Mouse (Mus musculus) thymus, adult 2 months (tissue): ENCODE results near the gene Sorl1. TPM values are rescaled to one million over a fixed set of nuclear protein-coding genes. Genes with fewer than 3 reads are reported as not detected.

Experiments used
- DNase-seq: peaks from one replicate; pipeline ENCODE4 v3.0.0; 2021
- H3K27ac ChIP-seq: fragments of 200-500 bp; 2 replicates; pipeline ENCODE4 v1.5.1; 2012; ENCODE audit warnings: low read length, control low read depth; ENCODE audit not compliant: control insufficient read depth, insufficient read depth
- H3K27me3 ChIP-seq: fragments of 200-500 bp; 2 replicates; pipeline ENCODE4 v1.6.1; 2012; ENCODE audit warnings: mild to moderate bottlenecking, low read length, moderate library complexity, mixed read lengths; ENCODE audit not compliant: control insufficient read depth, insufficient read depth
- H3K36me3 ChIP-seq: fragments of 200-500 bp; 2 replicates; pipeline ENCODE4 v1.6.1; 2012; ENCODE audit warnings: mild to moderate bottlenecking, low read length, moderate library complexity; ENCODE audit not compliant: control insufficient read depth, insufficient read depth
- H3K4me1 ChIP-seq: fragments of 200-500 bp; replicated peaks from 2 replicates; pipeline ENCODE4 v1.6.1; 2012; ENCODE audit warnings: low read length; ENCODE audit not compliant: control insufficient read depth, insufficient read depth
- H3K4me3 ChIP-seq: fragments of 200-500 bp; 2 replicates; pipeline ENCODE4 v1.5.1; 2012; ENCODE audit warnings: mild to moderate bottlenecking, low read length, control low read depth, moderate library complexity; ENCODE audit not compliant: control insufficient read depth, insufficient read depth
- CTCF ChIP-seq: fragments of 200-500 bp; IDR thresholded peaks from 2 replicates; pipeline ENCODE4 v1.5.1; 2012; ENCODE audit warnings: mild to moderate bottlenecking, control low read depth, low read length, moderate library complexity, borderline replicate concordance; ENCODE audit not compliant: control insufficient read depth, poor library complexity, insufficient read depth; ENCODE audit errors: extremely low read depth
- POLR2A ChIP-seq: fragments of 200-500 bp; IDR thresholded peaks from 2 replicates; pipeline ENCODE4 v1.6.1; 2012; ENCODE audit warnings: mild to moderate bottlenecking, low read length, control low read depth, moderate library complexity; ENCODE audit not compliant: control insufficient read depth, poor library complexity, insufficient read depth; ENCODE audit errors: extremely low read depth
- WGBS: fragments of 180-500 bp; shearing (Covaris S2); methylation state at CpG from one replicate; pipeline ENCODE4 v1.1.7; 2018; 5-methylcytosine and 5-hydroxymethylcytosine counted together
- polyA plus RNA-seq: library from polyadenylated mRNA; depleted of rRNA; stranded (reverse); fragments of >200 nt; gene quantifications from 2 replicates; pipeline ENCODE4 v1.2.3, GENCODE M21; 2012; rRNA removed

Gene Sorl1
- polyA plus RNA-seq, 1 experiment, result 27.7 TPM

DNA sequence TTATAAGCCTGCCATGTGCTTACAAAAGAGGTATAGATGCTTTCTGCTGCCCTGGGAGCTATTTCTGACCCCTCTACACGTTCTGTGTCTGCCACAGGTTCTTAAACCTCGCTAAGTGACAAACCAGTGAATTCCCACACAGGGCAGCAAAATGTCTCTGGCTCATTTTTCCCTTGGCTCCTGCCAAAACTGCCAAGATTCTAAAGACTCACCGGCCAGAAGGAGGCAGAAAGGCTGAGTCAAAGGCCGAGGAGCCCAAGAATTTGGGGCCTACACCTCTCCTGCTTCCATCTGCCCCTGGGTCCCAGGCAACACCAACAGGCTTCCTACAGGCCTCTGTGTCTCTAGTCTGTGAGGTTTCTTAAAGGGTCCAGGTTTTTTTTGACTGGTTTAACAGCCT, 198.4 kb downstream of the Sorl1 start:
- no peak for TF ChIP-seq POLR2A
- no peak for TF ChIP-seq CTCF
- 84% methylated on average over 4 of the region's 4 CpGs for WGBS
- Histone ChIP-seq H3K36me3 (no peaks in the 10 kb centered on the region), H3K27me3 (no peaks in the 10 kb centered on the region), H3K4me1 (no peaks in the 10 kb centered on the region), H3K4me3 (no peak overlapping the region), H3K27ac (no peak overlapping the region)
- DNase-seq, result no peak

DNA sequence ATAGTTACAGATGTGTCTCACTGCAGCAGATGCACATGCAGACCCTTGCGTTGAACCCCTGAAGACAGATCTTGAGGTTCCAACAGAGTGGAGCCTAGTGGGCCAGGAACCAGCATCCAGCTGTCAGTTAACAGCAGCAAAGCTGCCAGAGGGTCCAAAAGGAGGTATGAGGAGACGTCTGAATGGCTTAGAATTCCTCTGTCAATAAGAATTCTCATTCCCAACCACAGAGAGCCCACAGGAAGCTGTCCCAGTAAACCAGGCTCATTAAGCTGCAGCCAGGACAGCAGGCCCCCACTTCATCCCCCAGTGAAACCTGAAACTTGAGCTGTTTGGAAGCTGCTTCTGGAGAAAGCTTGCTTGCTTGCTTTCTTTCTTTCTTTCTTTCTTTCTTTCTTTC, 200.0 kb downstream of the Sorl1 start:
- no peak overlapping the region for H3K4me3 ChIP-seq
- no peaks in the 10 kb centered on the region for H3K27me3 ChIP-seq
- no peaks in the 10 kb centered on the region for H3K4me1 ChIP-seq
- 81% methylated on average over 2 of the region's 2 CpGs for WGBS
- no peak for TF ChIP-seq CTCF
- no peak for TF ChIP-seq POLR2A
- no peak overlapping the region for H3K27ac ChIP-seq
- no peaks in the 10 kb centered on the region for H3K36me3 ChIP-seq
- DNase-seq, result no peak

DNA sequence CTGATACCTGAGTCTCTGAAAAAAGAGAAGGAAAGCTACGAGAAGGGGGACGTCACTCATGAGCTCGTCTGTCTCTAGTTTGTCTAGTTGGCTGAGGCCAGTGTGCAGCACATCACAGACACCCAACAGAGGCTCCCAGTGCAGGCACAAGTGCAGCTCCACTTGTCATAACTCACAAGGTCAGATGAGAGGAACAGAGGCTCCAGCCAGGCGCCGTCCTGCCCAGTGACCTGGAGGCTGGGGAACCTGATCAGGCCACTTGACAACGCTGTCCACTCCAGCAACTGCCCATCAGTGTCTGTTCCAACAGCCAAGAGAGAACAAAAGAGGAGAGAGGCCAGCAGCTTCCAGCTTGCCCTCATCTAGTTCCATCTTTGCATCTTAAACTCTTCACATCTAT, 201.7 kb downstream of the Sorl1 start:
- Histone ChIP-seq H3K36me3 (no peaks in the 10 kb centered on the region), H3K27me3 (no peaks in the 10 kb centered on the region), H3K4me1 (no peaks in the 10 kb centered on the region), H3K27ac (no peak overlapping the region), H3K4me3 (no peak overlapping the region)
- no peak for DNase-seq
- TF ChIP-seq POLR2A, result no peak
- TF ChIP-seq CTCF, result no peak
- WGBS, result 86% methylated on average over 6 of the region's 6 CpGs

DNA sequence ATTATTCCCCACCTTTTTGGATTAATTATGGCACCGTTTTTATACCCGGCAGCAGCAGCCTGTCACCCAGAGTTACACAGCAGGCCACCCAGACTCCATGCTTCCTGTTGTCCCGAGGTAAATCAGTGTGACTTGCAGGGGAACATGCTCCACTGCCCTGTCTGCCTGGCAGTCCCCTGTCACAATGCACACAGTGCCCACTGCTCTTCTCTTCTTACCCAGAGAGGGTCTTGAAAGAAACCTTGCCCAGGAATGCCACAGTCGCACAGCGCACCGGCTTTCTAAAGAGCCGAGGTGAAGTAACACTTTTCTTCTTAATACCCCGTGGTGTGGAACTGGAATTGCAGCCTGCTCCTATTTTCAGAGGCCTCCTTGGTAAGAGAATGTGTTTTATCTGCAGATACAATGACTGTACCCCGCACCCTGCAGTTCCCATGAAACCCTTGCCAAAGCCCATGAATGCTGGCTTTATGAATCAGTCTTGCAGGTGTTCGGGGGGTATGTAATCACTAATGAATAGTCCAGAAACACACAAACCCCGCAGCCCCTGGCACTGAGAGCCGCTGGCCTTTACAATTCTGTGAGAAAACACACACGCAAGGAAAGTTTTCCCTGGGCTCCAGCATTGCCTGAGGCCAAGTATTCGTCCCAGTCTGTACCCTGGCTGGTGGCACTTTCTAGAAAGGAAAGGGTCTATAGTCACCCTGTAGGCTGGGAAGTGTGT, 205.3 kb downstream of the Sorl1 start:
- Histone ChIP-seq H3K4me3 (no peak overlapping the region), H3K4me1 (no peaks in the 10 kb centered on the region), H3K27ac (no peak overlapping the region), H3K27me3 (no peaks in the 10 kb centered on the region), H3K36me3 (no peaks in the 10 kb centered on the region)
- DNase-seq, result no peak
- whole genome bisulfite sequencing, result 88% methylated on average over 14 of the region's 14 CpGs
- no peak for TF ChIP-seq CTCF
- TF ChIP-seq POLR2A, result no peak

DNA sequence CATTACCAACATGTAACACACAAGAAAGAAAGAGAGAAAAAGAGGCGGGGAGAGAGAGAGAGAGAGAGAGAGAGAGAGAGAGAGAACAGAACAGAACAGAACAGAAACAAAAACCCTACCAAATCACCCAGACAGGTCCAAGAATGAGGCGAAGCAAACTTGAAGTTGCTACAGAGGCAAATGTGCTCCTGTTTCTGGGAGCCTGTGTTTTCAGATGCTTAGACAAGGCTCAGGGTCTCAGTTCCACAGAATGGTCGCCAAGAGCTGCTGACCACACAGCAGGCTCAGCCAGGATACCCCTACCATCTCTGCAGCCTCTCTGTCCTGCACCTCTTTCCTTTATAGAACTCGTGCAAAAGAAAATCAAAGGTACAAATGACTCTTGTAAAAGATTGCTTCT, 205.9 kb downstream of the Sorl1 start:
- no peak overlapping the region for H3K27ac ChIP-seq
- no peaks in the 10 kb centered on the region for H3K36me3 ChIP-seq
- TF ChIP-seq CTCF (no peak), POLR2A (no peak)
- no peaks in the 10 kb centered on the region for H3K4me1 ChIP-seq
- 67% methylated on average over 4 of the region's 4 CpGs for WGBS
- H3K4me3 ChIP-seq, result no peak overlapping the region
- H3K27me3 ChIP-seq, result no peaks in the 10 kb centered on the region
- DNase-seq, result no peak

DNA sequence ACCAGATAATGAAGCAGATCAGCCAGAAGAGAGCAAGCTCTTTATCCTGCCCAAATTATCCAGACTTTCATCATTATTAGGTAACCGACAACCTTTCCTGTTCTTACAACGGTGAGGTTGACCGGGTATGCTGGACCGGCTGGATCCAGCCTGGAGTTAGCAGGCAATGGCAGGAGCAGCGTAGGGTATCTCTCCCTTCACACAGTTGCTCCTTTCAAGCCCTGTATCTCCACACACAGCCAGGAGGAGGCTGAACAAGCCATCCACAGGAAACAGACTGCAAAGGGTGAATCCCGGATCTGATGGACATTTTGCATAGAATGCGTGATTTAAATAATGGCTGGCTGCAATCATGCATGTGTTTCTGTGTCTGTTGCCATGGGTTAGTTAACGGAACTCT, 208.5 kb downstream of the Sorl1 start:
- Histone ChIP-seq H3K27ac (no peak overlapping the region), H3K4me3 (no peak overlapping the region), H3K27me3 (no peaks in the 10 kb centered on the region), H3K4me1 (no peaks in the 10 kb centered on the region), H3K36me3 (no peaks in the 10 kb centered on the region)
- DNase-seq, result no peak
- WGBS, result 91% methylated on average over 8 of the region's 8 CpGs
- no peak for TF ChIP-seq POLR2A
- no peak for TF ChIP-seq CTCF

Other genes with a start within 250 kb of the Sorl1 start
- 53.1 and 60.6 TPM in 2 replicates for gene Sc5d, start 140.0 kb upstream of the Sorl1 start, polyA plus RNA-seq